Mouse (Mus musculus) ES-Bruce4 (cell line): ENCODE data around the gene Cul7.

Experiments used
- CTCF ChIP-seq: IDR thresholded peaks from one replicate; pipeline ENCODE4 v1.8.1; 2011; ENCODE audit warnings: low read depth, low read length
- EP300 ChIP-seq: IDR thresholded peaks from 2 replicates; pipeline ENCODE4 v1.6.1; 2011; ENCODE audit warnings: low read depth, low read length; ENCODE audit not compliant: insufficient read depth
- POLR2A ChIP-seq: IDR thresholded peaks from one replicate; pipeline ENCODE4 v1.8.1; 2011; ENCODE audit warnings: low read length; ENCODE audit not compliant: insufficient read depth

- TF ChIP-seq CTCF (no peak), POLR2A (no peak), EP300 (no peak)
Observed at GRCm38 (mm10) chr17:46647279-46647678, 2.9 kb upstream of the Cul7 start.
